Mouse (Mus musculus): Measurements from ENCODE around the gene Agbl4. TPM values are rescaled to one million over a fixed set of nuclear protein-coding genes. Genes with fewer than 3 reads are reported as not detected.

Gene Agbl4
- polyA plus RNA-seq, 1 experiment: not detected

GRCm38 (mm10) chr4:111483499-111483898, 1086.0 kb downstream of the Agbl4 start:
- TF ChIP-seq USF1 (IDR thresholded peaks at IDR 0.05; ENCODE audit: low read depth): no peak
- TF ChIP-seq E2F4 (IDR thresholded peaks at IDR 0.05; ENCODE audit: insufficient read depth): no peak
- TF ChIP-seq TCF12 (IDR thresholded peaks at IDR 0.05; ENCODE audit: insufficient read depth, poor library complexity, severe bottlenecking): no peak
- TF ChIP-seq TCF3 (IDR thresholded peaks at IDR 0.05; ENCODE audit: insufficient read length, low read depth): no peak
- TF ChIP-seq POLR2A (IDR thresholded peaks at IDR 0.05; ENCODE audit: insufficient read length, low read depth): no peak
- TF ChIP-seq MAX (IDR thresholded peaks at IDR 0.05; ENCODE audit: low read depth): no peak
- TF ChIP-seq CEBPB (IDR thresholded peaks at IDR 0.05; ENCODE audit: insufficient read depth, poor library complexity, severe bottlenecking): no peak
- no peak for TF ChIP-seq MYOG (IDR thresholded peaks at IDR 0.05; ENCODE audit: control insufficient read depth in 1 of 3, insufficient read depth in 1 of 3, insufficient read length in 2 of 3, low read depth in 2 of 3)
- TF ChIP-seq REST (IDR thresholded peaks at IDR 0.05; ENCODE audit: insufficient read depth, insufficient read length): no peak
- no peak for TF ChIP-seq SRF (IDR thresholded peaks at IDR 0.05; ENCODE audit: control insufficient read depth, insufficient read length, low read depth)
- TF ChIP-seq POLR2AphosphoS2 (IDR thresholded peaks at IDR 0.05; ENCODE audit: insufficient read length, low read depth): no peak
- TF ChIP-seq MYOD1 (IDR thresholded peaks at IDR 0.05; ENCODE audit: control insufficient read depth in 1 of 3, insufficient read length in 2 of 3, low read depth in 2 of 3): no peak

GRCm38 (mm10) chr4:111485189-111485588, 1087.7 kb downstream of the Agbl4 start:
- Histone ChIP-seq H3K27me3 (ENCODE audit: control insufficient read depth, insufficient read depth, insufficient read length) (no peaks in the 10 kb centered on the region), H3K4me3 (no peak overlapping the region), H3K4me2 (ENCODE audit: low read depth) (no peak overlapping the region), H3K79me2 (ENCODE audit: control insufficient read depth, insufficient read depth) (no peaks in the 10 kb centered on the region), H3ac (ENCODE audit: control insufficient read depth, insufficient read length) (no peak overlapping the region), H3K36me3 (ENCODE audit: control insufficient read depth, insufficient read depth) (no peaks in the 10 kb centered on the region)
- TF ChIP-seq MAX (IDR thresholded peaks at IDR 0.05; ENCODE audit: low read depth): no peak
- no peak for TF ChIP-seq USF1 (IDR thresholded peaks at IDR 0.05; ENCODE audit: low read depth)
- TF ChIP-seq MYOG (IDR thresholded peaks at IDR 0.05; ENCODE audit: control insufficient read depth in 1 of 3, insufficient read depth in 1 of 3, insufficient read length in 2 of 3, low read depth in 2 of 3): no peak
- TF ChIP-seq REST (IDR thresholded peaks at IDR 0.05; ENCODE audit: insufficient read depth, insufficient read length): no peak
- no peak for TF ChIP-seq MYOD1 (IDR thresholded peaks at IDR 0.05; ENCODE audit: control insufficient read depth in 1 of 3, insufficient read length in 2 of 3, low read depth in 2 of 3)
- TF ChIP-seq POLR2A (IDR thresholded peaks at IDR 0.05; ENCODE audit: insufficient read length, low read depth): no peak
- no peak for TF ChIP-seq SRF (IDR thresholded peaks at IDR 0.05; ENCODE audit: control insufficient read depth, insufficient read length, low read depth)
- TF ChIP-seq TCF3 (IDR thresholded peaks at IDR 0.05; ENCODE audit: insufficient read length, low read depth): no peak
- no peak for TF ChIP-seq TCF12 (IDR thresholded peaks at IDR 0.05; ENCODE audit: insufficient read depth, poor library complexity, severe bottlenecking)
- no peak for TF ChIP-seq POLR2AphosphoS2 (IDR thresholded peaks at IDR 0.05; ENCODE audit: insufficient read length, low read depth)
- TF ChIP-seq CEBPB (IDR thresholded peaks at IDR 0.05; ENCODE audit: insufficient read depth, poor library complexity, severe bottlenecking): no peak
- no peak for TF ChIP-seq E2F4 (IDR thresholded peaks at IDR 0.05; ENCODE audit: insufficient read depth)

More at GRCm38 (mm10) chr4:111483499-111483898, 1086.0 kb downstream of the Agbl4 start:
- Histone ChIP-seq H3K4me3 (no peak overlapping the region), H3K36me3 (ENCODE audit: control insufficient read depth, insufficient read depth) (no peaks in the 10 kb centered on the region), H3K4me2 (ENCODE audit: low read depth) (no peak overlapping the region), H3K79me2 (ENCODE audit: control insufficient read depth, insufficient read depth) (no peaks in the 10 kb centered on the region), H3ac (ENCODE audit: control insufficient read depth, insufficient read length) (no peak overlapping the region), H3K27me3 (ENCODE audit: control insufficient read depth, insufficient read depth, insufficient read length) (no peaks in the 10 kb centered on the region)

GRCm38 (mm10) chr4:111486187-111486586, 1088.7 kb downstream of the Agbl4 start:
- Histone ChIP-seq H3K27me3 (ENCODE audit: control insufficient read depth, insufficient read depth, insufficient read length) (no peaks in the 10 kb centered on the region), H3K4me2 (ENCODE audit: low read depth) (no peak overlapping the region), H3ac (ENCODE audit: control insufficient read depth, insufficient read length) (no peak overlapping the region), H3K79me2 (ENCODE audit: control insufficient read depth, insufficient read depth) (no peaks in the 10 kb centered on the region), H3K36me3 (ENCODE audit: control insufficient read depth, insufficient read depth) (no peaks in the 10 kb centered on the region), H3K4me3 (no peak overlapping the region)
- TF ChIP-seq TCF12 (IDR thresholded peaks at IDR 0.05; ENCODE audit: insufficient read depth, poor library complexity, severe bottlenecking) (no peak), TCF3 (IDR thresholded peaks at IDR 0.05; ENCODE audit: insufficient read length, low read depth) (no peak), E2F4 (IDR thresholded peaks at IDR 0.05; ENCODE audit: insufficient read depth) (no peak), CEBPB (IDR thresholded peaks at IDR 0.05; ENCODE audit: insufficient read depth, poor library complexity, severe bottlenecking) (no peak), USF1 (IDR thresholded peaks at IDR 0.05; ENCODE audit: low read depth) (no peak), REST (IDR thresholded peaks at IDR 0.05; ENCODE audit: insufficient read depth, insufficient read length) (no peak), MYOG (IDR thresholded peaks at IDR 0.05; ENCODE audit: control insufficient read depth in 1 of 3, insufficient read depth in 1 of 3, insufficient read length in 2 of 3, low read depth in 2 of 3) (no peak), MYOD1 (IDR thresholded peaks at IDR 0.05; ENCODE audit: control insufficient read depth in 1 of 3, insufficient read length in 2 of 3, low read depth in 2 of 3) (no peak), SRF (IDR thresholded peaks at IDR 0.05; ENCODE audit: control insufficient read depth, insufficient read length, low read depth) (no peak), MAX (IDR thresholded peaks at IDR 0.05; ENCODE audit: low read depth) (no peak), POLR2AphosphoS2 (IDR thresholded peaks at IDR 0.05; ENCODE audit: insufficient read length, low read depth) (no peak)

GRCm38 (mm10) chr4:111487233-111487843, 1089.9 kb downstream of the Agbl4 start:
- TF ChIP-seq SRF (IDR thresholded peaks at IDR 0.05; ENCODE audit: control insufficient read depth, insufficient read length, low read depth) (no peak), POLR2A (IDR thresholded peaks at IDR 0.05; ENCODE audit: insufficient read length, low read depth) (no peak), MYOD1 (IDR thresholded peaks at IDR 0.05; ENCODE audit: control insufficient read depth in 1 of 3, insufficient read length in 2 of 3, low read depth in 2 of 3) (no peak), TCF3 (IDR thresholded peaks at IDR 0.05; ENCODE audit: insufficient read length, low read depth) (no peak), USF1 (IDR thresholded peaks at IDR 0.05; ENCODE audit: low read depth) (no peak), MAX (IDR thresholded peaks at IDR 0.05; ENCODE audit: low read depth) (no peak), CEBPB (IDR thresholded peaks at IDR 0.05; ENCODE audit: insufficient read depth, poor library complexity, severe bottlenecking) (no peak), REST (IDR thresholded peaks at IDR 0.05; ENCODE audit: insufficient read depth, insufficient read length) (no peak), MYOG (IDR thresholded peaks at IDR 0.05; ENCODE audit: control insufficient read depth in 1 of 3, insufficient read depth in 1 of 3, insufficient read length in 2 of 3, low read depth in 2 of 3) (no peak), E2F4 (IDR thresholded peaks at IDR 0.05; ENCODE audit: insufficient read depth) (no peak), TCF12 (IDR thresholded peaks at IDR 0.05; ENCODE audit: insufficient read depth, poor library complexity, severe bottlenecking) (no peak), POLR2AphosphoS2 (IDR thresholded peaks at IDR 0.05; ENCODE audit: insufficient read length, low read depth) (no peak)
- H3K4me2 ChIP-seq (ENCODE audit: low read depth): no peak overlapping the region
- no peaks in the 10 kb centered on the region for H3K36me3 ChIP-seq (ENCODE audit: control insufficient read depth, insufficient read depth)
- no peaks in the 10 kb centered on the region for H3K79me2 ChIP-seq (ENCODE audit: control insufficient read depth, insufficient read depth)
- H3K4me3 ChIP-seq: no peak overlapping the region
- no peaks in the 10 kb centered on the region for H3K27me3 ChIP-seq (ENCODE audit: control insufficient read depth, insufficient read depth, insufficient read length)
- H3ac ChIP-seq (ENCODE audit: control insufficient read depth, insufficient read length): no peak overlapping the region
